Mouse (Mus musculus) liver, adult 2 months (tissue): Measurements from ENCODE around the gene Camkmt. TPM values are rescaled to one million over a fixed set of nuclear protein-coding genes. Genes with fewer than 3 reads are reported as not detected.

Experiments
- DNase-seq: peaks from one replicate; pipeline ENCODE4 v3.0.0-alpha.2; 2011; ENCODE audit warnings: low read depth, low spot score; ENCODE audit errors: extremely low read depth
- H3K27ac ChIP-seq: fragments of 200-500 bp; replicated peaks from 2 replicates; pipeline ENCODE4 v1.5.1; 2012; ENCODE audit warnings: low read depth, mild to moderate bottlenecking, control low read depth, inconsistent platforms, low read length; ENCODE audit not compliant: insufficient read depth
- H3K27me3 ChIP-seq: fragments of 200-500 bp; 2 replicates; pipeline ENCODE4 v1.6.1; 2012; ENCODE audit warnings: mild to moderate bottlenecking, moderate library complexity, low read length, inconsistent platforms; ENCODE audit not compliant: control insufficient read depth, insufficient read depth
- H3K36me3 ChIP-seq: fragments of 200-500 bp; 2 replicates; pipeline ENCODE4 v1.6.1; 2012; ENCODE audit warnings: low read length, inconsistent platforms; ENCODE audit not compliant: control insufficient read depth, insufficient read depth
- H3K4me1 ChIP-seq: fragments of 200-500 bp; 2 replicates; pipeline ENCODE4 v1.6.1; 2011; ENCODE audit warnings: low read length; ENCODE audit not compliant: control insufficient read depth, insufficient read depth
- H3K4me3 ChIP-seq: fragments of 200-500 bp; 2 replicates; pipeline ENCODE4 v1.5.1; 2011; ENCODE audit warnings: low read depth, mild to moderate bottlenecking, control low read depth, low read length, moderate library complexity; ENCODE audit not compliant: insufficient read depth
- H3K79me2 ChIP-seq: fragments of 200-500 bp; 2 replicates; pipeline ENCODE4 v1.6.1; 2012; ENCODE audit warnings: inconsistent platforms, mild to moderate bottlenecking, low read length, moderate library complexity; ENCODE audit not compliant: control insufficient read depth, insufficient read depth
- H3K9ac ChIP-seq: fragments of 200-500 bp; 2 replicates; pipeline ENCODE4 v1.6.1; 2012; ENCODE audit warnings: low read depth, mild to moderate bottlenecking, control low read depth, inconsistent platforms, low read length
- CTCF ChIP-seq: fragments of 200-500 bp; IDR thresholded peaks from 2 replicates; pipeline ENCODE4 v1.5.1; 2011; ENCODE audit warnings: low read depth, low read length, control low read depth
- POLR2A ChIP-seq: fragments of 200-500 bp; IDR thresholded peaks from 2 replicates; pipeline ENCODE4 v1.6.1; 2011; ENCODE audit warnings: low read length, control low read depth; ENCODE audit not compliant: insufficient read depth; ENCODE audit errors: extremely low read depth
- WGBS: fragments of 180-500 bp; shearing (Covaris S2); methylation state at CpG from one replicate; pipeline ENCODE4 v1.1.7; 2018; 5-methylcytosine and 5-hydroxymethylcytosine counted together
- polyA plus RNA-seq: library from polyadenylated mRNA; depleted of rRNA; stranded (reverse); fragments of >200 nt; gene quantifications from 2 replicates; pipeline ENCODE4 v1.2.3, GENCODE M21; 2012
- total RNA-seq: library from RNA; depleted of rRNA; stranded (reverse); fragments of >200 nt; gene quantifications from 2 replicates; pipeline ENCODE4 v1.2.3, GENCODE M21; 2014

Gene Camkmt
- total and polyA plus RNA-seq, 2 experiments = 1.7 to 2.0 TPM

DNA sequence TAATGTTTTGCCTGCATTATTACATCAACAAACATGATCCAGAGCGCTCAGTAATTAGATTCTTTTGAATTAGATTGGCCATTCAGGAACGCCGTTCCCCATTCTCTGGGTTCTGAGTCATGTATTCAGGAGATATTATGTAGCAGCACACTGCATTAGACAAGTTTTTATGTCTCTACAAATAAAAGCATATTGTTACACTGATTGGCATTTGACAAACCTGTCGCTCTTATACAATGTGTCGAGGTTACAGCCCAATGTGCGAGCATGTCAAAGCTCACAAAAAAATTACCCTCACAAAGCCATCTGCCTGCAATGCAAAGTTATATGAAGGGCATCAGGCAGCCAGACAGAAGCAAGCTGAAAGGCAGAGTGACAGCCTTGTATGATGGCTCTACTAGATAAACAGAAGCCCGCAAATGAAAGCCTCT lies 303.6 kb downstream of the Camkmt start:
- Histone ChIP-seq H3K27ac (no peak overlapping the region), H3K4me3 (no peak overlapping the region), H3K36me3 (no peaks in the 10 kb centered on the region), H3K27me3 (no peaks in the 10 kb centered on the region), H3K79me2 (no peaks in the 10 kb centered on the region), H3K9ac (no peak overlapping the region), H3K4me1 (no peaks in the 10 kb centered on the region)
- no peak for DNase-seq
- 96% methylated on average over 7 of the region's 7 CpGs for WGBS
- TF ChIP-seq CTCF = no peak
- TF ChIP-seq POLR2A = no peak

DNA sequence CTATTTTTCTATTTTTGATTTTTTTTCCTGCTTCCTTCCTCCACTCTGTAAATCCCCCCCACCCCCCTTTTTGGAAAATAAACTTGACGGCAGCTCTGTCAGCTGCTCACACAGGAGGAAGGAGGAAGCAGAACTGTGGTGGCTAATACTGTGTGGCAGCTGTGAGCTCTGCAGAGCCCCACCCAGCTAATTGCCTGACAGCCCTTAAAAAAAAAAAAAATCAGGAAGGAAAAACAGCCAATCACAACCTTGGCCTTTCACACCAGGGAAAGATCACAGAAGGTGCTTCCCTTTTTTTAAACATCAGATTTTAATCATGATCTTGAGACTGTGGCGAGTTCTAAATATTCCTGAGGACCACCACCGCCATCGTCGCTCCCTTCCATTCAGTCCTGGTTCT lies 305.1 kb downstream of the Camkmt start:
- H3K36me3 ChIP-seq = no peaks in the 10 kb centered on the region
- H3K27ac ChIP-seq = no peak overlapping the region
- 64% methylated on average over 5 of the region's 5 CpGs for WGBS
- no peak overlapping the region for H3K4me3 ChIP-seq
- DNase-seq = peak; percentile 22
- H3K9ac ChIP-seq = no peak overlapping the region
- H3K27me3 ChIP-seq = no peaks in the 10 kb centered on the region
- H3K4me1 ChIP-seq = no peaks in the 10 kb centered on the region
- H3K79me2 ChIP-seq = no peaks in the 10 kb centered on the region
- TF ChIP-seq CTCF = no peak
- TF ChIP-seq POLR2A = no peak

DNA sequence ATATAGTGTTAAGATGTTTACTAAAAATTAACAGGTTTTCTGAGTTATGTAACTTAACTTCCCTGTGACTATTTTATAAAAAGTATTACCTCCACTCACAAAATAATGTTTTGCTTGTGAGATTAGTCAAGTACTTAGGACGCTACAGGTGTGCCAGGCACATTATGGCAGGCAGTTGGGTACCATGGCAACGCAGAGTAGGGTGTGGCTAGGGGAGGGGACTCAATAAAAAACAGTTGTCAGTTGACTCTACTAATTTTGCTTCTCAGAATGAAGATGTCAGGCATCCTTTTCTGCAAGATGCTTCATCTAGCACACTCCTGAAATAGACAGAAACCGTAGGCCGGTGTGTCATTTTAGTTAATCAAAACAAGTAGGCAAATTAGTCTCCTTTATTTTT lies 310.4 kb downstream of the Camkmt start:
- WGBS = 80% methylated on average over 4 of the region's 4 CpGs
- H3K79me2 ChIP-seq = no peaks in the 10 kb centered on the region

DNA sequence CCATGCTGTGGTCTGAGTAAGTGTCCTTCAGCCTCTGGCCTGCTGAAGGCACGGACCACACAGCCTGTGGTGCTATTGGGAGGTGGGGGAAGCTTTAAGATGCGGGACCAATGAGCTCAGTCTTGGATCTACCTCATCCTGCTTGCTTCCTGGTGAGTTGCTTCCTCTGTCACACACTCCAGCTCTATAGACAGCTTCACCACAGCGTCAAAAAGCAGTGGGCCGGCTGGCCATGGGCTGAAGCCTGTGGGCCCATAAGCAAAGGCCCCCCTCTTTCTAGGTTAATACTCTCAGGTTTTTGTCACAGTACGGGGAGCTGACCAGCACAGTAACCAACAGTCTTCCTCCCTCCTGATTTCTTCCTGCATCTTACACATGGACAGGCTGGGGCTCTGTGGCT lies 314.8 kb downstream of the Camkmt start:
- WGBS = 93% methylated on average over 5 of the region's 5 CpGs
- H3K9ac ChIP-seq = no peak overlapping the region
- no peaks in the 10 kb centered on the region for H3K27me3 ChIP-seq
- no peaks in the 10 kb centered on the region for H3K36me3 ChIP-seq
- no peaks in the 10 kb centered on the region for H3K4me1 ChIP-seq
- H3K79me2 ChIP-seq = no peaks in the 10 kb centered on the region
- TF ChIP-seq CTCF (no peak), POLR2A (no peak)
- H3K4me3 ChIP-seq = no peak overlapping the region
- DNase-seq = no peak
- no peak overlapping the region for H3K27ac ChIP-seq

More for the DNA sequence above, 310.4 kb downstream of the Camkmt start:
- no peak overlapping the region for H3K4me3 ChIP-seq
- no peak for DNase-seq
- no peak overlapping the region for H3K27ac ChIP-seq
- H3K9ac ChIP-seq = no peak overlapping the region
- TF ChIP-seq POLR2A (no peak), CTCF (no peak)
- no peaks in the 10 kb centered on the region for H3K27me3 ChIP-seq
- H3K4me1 ChIP-seq = no peaks in the 10 kb centered on the region
- H3K36me3 ChIP-seq = no peaks in the 10 kb centered on the region

DNA sequence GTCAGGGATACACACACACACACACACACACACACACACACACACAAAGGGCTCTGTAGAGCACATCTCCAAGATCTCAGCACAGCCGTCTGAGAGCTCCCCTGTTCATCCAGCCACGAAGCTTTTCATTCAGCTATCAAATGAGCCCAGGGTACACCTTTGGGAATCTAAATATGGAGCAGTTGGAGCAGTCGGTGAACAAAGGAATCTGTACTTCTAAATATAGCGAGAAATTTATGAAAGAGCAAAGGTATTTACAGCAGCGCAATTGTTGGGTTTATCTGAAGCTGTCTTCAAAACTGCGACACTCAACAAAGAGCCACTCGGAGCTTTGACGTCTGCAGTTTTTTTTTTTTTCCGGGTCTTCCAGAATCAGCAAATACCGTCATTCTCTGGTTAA lies 315.8 kb downstream of the Camkmt start:
- no peak overlapping the region for H3K9ac ChIP-seq
- no peak for TF ChIP-seq CTCF
- TF ChIP-seq POLR2A = no peak
- H3K4me1 ChIP-seq = no peaks in the 10 kb centered on the region
- no peaks in the 10 kb centered on the region for H3K36me3 ChIP-seq
- no peaks in the 10 kb centered on the region for H3K79me2 ChIP-seq
- no peak overlapping the region for H3K27ac ChIP-seq
- DNase-seq = no peak
- 93% methylated on average over 10 of the region's 10 CpGs for WGBS
- no peak overlapping the region for H3K4me3 ChIP-seq
- H3K27me3 ChIP-seq = no peaks in the 10 kb centered on the region

DNA sequence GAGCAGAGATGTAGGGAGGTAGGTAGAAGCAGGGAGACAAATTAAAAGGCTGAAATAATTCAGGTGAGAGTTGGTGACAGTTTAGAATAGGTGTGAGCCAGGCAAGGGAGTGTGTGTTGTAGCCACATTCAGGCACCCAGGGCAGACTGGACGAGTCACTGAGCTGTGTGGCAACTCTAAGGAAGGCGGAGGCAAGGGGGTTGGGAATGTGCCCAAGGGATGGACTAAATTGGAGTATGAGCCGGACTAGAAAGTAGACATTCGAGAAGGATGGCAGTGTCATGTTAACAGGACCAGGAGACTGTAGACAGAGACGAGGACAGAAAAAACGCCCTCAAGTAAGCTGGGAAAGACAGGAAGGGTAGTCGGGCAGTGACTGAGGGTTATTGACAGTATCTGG lies 338.5 kb downstream of the Camkmt start:
- Histone ChIP-seq H3K4me1 (no peaks in the 10 kb centered on the region), H3K27me3 (no peaks in the 10 kb centered on the region), H3K4me3 (no peak overlapping the region), H3K27ac (no peak overlapping the region), H3K9ac (no peak overlapping the region), H3K79me2 (no peaks in the 10 kb centered on the region), H3K36me3 (no peaks in the 10 kb centered on the region)
- WGBS = 82% methylated on average over 7 of the region's 7 CpGs
- DNase-seq = no peak
- TF ChIP-seq POLR2A (no peak), CTCF (no peak)
